Mouse (Mus musculus): ENCODE measurements around the gene Lrrc4c.

- TF ChIP-seq POLR2A (IDR thresholded peaks at IDR 0.05; ENCODE audit: borderline replicate concordance, insufficient read depth, low read length) (no peak), CTCF (IDR thresholded peaks at IDR 0.05; ENCODE audit: borderline replicate concordance, insufficient read depth, low read depth, low read length) (no peak)
Observed at GRCm38 (mm10) chr2:97463573-97463972, 1145.6 kb downstream of the Lrrc4c start.

All from cerebellum, adult 2 months (tissue).